ENCODE assay signal across 25 mouse cellular contexts in the genomic region with DNA sequence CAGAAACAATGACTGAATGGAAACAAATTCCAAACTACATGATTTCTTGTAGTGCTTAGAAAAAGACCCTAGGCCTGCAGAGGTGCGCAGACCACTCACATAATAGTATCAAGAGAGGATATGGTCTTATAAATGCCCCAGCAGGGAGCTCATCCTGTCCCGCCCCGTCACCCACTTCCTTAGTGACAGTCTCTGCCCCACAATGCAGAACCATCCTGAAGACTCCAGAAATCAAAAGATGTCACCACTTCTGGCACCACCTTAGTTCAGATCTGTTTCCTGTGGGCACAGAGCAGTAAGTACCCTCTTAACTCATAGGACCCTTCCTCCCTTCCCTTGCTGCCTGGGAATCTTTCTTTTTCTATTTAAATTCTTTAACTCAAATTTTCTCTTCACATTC. TPM values are rescaled to one million over a fixed set of nuclear protein-coding genes. Genes with fewer than 3 reads are reported as not detected.
A peak's percentile ranks its signal among the peaks of the same experiment; 100 is the strongest.
DNase-seq lines count a peak whose midpoint lies in the region; ATAC-seq lines count a peak whose summit lies in the region.
"Had no signal": no experiment of that assay in that cellular context is flagged by ENCODE, and none has a peak within 500 bp of the region (broad histone marks: within the 10 kb centered on the region; RNA-seq: fewer than 3 reads in every experiment).

No protein-coding gene starts in this region.

- H3K9me3 ChIP-seq in embryonic facial prominence, embryonic 10.5 days: no peaks in the 10 kb centered on the region
- H3K9me3 ChIP-seq: embryonic facial prominence, embryonic 12.5 days; forebrain, embryonic 13.5 days; forebrain, embryonic 15.5 days; G1E had no signal

- no peak overlapping the region for H3K4me3 ChIP-seq in embryonic facial prominence, embryonic 10.5 days
- H3K4me3 ChIP-seq: embryonic facial prominence, embryonic 12.5 days; forebrain, embryonic 13.5 days; forebrain, embryonic 15.5 days had no signal

- no peaks in the 10 kb centered on the region for H3K27me3 ChIP-seq in embryonic facial prominence, embryonic 10.5 days (replicated peaks; ENCODE audit: low read depth, poor library complexity, severe bottlenecking)
- H3K27me3 ChIP-seq: CH12.LX; embryonic facial prominence, embryonic 12.5 days; forebrain, embryonic 13.5 days; forebrain, embryonic 15.5 days; Patski had no signal

- 94% methylated on average over 3 of the region's 3 CpGs for WGBS in embryonic facial prominence, embryonic 10.5 days

- H3K36me3 ChIP-seq in embryonic facial prominence, embryonic 10.5 days (replicated peaks): peaks cover 42% of the 10 kb centered on the region

- no peaks in the 10 kb centered on the region for H3K4me1 ChIP-seq in embryonic facial prominence, embryonic 10.5 days
- H3K4me1 ChIP-seq: embryonic facial prominence, embryonic 12.5 days; forebrain, embryonic 13.5 days; forebrain, embryonic 15.5 days had no signal

- DNase-seq in thymus, postnatal 14 days: peak; percentile 9
- no peak for DNase-seq in thymus, postnatal 36 days
- DNase-seq in CD4-positive, CD25-positive, alpha-beta regulatory T cell, adult 2 months (ENCODE audit: low read depth, low spot score): peak; percentile 29
- DNase-seq in naive thymus-derived CD4-positive, alpha-beta T cell, adult 2 months (ENCODE audit: low read depth): peak; percentile 17
- DNase-seq in embryonic facial prominence, embryonic 10.5 days (ENCODE audit: low spot score): no peak
- DNase-seq in urinary bladder, postnatal 25 days (ENCODE audit: low spot score): no peak
- DNase-seq: adrenal gland, adult 2 months; adrenal gland, postnatal 10 days; adrenal gland, postnatal 25 days; B cell, adult 2 months; cerebellum, adult 11 months; cerebellum, adult 18-20 months; cerebellum, adult 8-10 months; cerebellum, adult 9-11 months; cerebellum, postnatal 14 days; cerebellum, postnatal 36 days; embryo, embryonic 11 days; forebrain, postnatal 0 days had no signal

- H3K27ac ChIP-seq in embryonic facial prominence, embryonic 10.5 days (replicated peaks): no peak overlapping the region
- H3K27ac ChIP-seq: embryonic facial prominence, embryonic 12.5 days; forebrain, embryonic 13.5 days; forebrain, embryonic 15.5 days had no signal

- ATAC-seq in activated CD4-positive, CD25-positive, alpha-beta regulatory T cell, adult 4 months: peak; percentile 61
- ATAC-seq: forebrain, embryonic 13.5 days; forebrain, embryonic 15.5 days; forebrain, postnatal 0 days; Patski had no signal

RNA-seq across cellular contexts. Expression of gene Ttc30b, which starts 23.3 kb away (rescaled TPM):
- polyA plus RNA-seq in activated CD4-positive, CD25-positive, alpha-beta regulatory T cell, adult 4 months (2017; shearing (Covaris generic)): 1 to 10 TPM in 1 of 2 experiments, under 1 TPM in 1; 0.52 to 1.5 TPM
- 6.2 and 7.0 TPM in 2 replicates for polyA plus RNA-seq in embryonic facial prominence, embryonic 10.5 days (2016; fragmentation: Nextera tagmentation; extraction: Ambion mirVana)

Comparison
In these comparisons a context has a peak if more than half of its experiments do, and no peak if none do; other contexts are left out.
1. DNase-seq: peak in thymus, postnatal 14 days (single experiment), CD4-positive, CD25-positive, alpha-beta regulatory T cell, adult 2 months (single experiment) and naive thymus-derived CD4-positive, alpha-beta T cell, adult 2 months (single experiment); none in thymus, postnatal 36 days (0 of 2), embryonic facial prominence, embryonic 10.5 days (single experiment) and urinary bladder, postnatal 25 days (single experiment).